Mouse (Mus musculus) heart, embryonic 12.5 days (tissue): ENCODE data around the gene Tbccd1. TPM values are rescaled to one million over a fixed set of nuclear protein-coding genes. Genes with fewer than 3 reads are reported as not detected.

Source experiments
- ATAC-seq: fragments of 200-750 bp; cut with Nextera tagmentation; 2 replicates; pipeline ENCODE4 v1.8.0; 2017; ENCODE audit warnings: moderate TSS enrichment, moderate library complexity; ENCODE audit not compliant: insufficient number of reproducible peaks, low FRiP score
- H3K27ac ChIP-seq: fragments of 300-500 bp; sonication (generic); 2 replicates; pipeline ENCODE4 v1.5.1; 2016; ENCODE audit warnings: mild to moderate bottlenecking, moderate library complexity; ENCODE audit not compliant: poor library complexity, severe bottlenecking
- H3K27me3 ChIP-seq: fragments of 300-500 bp; sonication (generic); replicated peaks from 2 replicates; pipeline ENCODE4 v1.6.1; 2016; ENCODE audit warnings: mild to moderate bottlenecking, moderate library complexity
- H3K36me3 ChIP-seq: fragments of 300-500 bp; sonication (generic); 2 replicates; pipeline ENCODE4 v1.6.1; 2016; ENCODE audit warnings: mild to moderate bottlenecking, moderate library complexity
- H3K4me1 ChIP-seq: fragments of 300-500 bp; sonication (generic); replicated peaks from 2 replicates; pipeline ENCODE4 v1.6.1; 2016; ENCODE audit warnings: mild to moderate bottlenecking
- H3K4me2 ChIP-seq: fragments of 300-500 bp; sonication (generic); 2 replicates; pipeline ENCODE4 v1.6.1; 2016; ENCODE audit warnings: mild to moderate bottlenecking, moderate library complexity
- H3K4me3 ChIP-seq: fragments of 300-500 bp; sonication (generic); 2 replicates; pipeline ENCODE4 v1.5.1; 2016; ENCODE audit warnings: mild to moderate bottlenecking
- H3K9ac ChIP-seq: fragments of 300-500 bp; sonication (generic); 2 replicates; pipeline ENCODE4 v1.6.1; 2016; ENCODE audit warnings: mild to moderate bottlenecking, moderate library complexity
- H3K9me3 ChIP-seq: fragments of 300-500 bp; sonication (generic); replicated peaks from 2 replicates; pipeline ENCODE4 v1.6.1; 2016; ENCODE audit warnings: mild to moderate bottlenecking, moderate library complexity
- WGBS: fragments of 180-500 bp; shearing (Covaris S2); methylation state at CpG from one replicate; pipeline ENCODE4 v1.1.7; 2016; 5-methylcytosine and 5-hydroxymethylcytosine counted together
- polyA plus RNA-seq: library from polyadenylated mRNA; unstranded; fragments of >200 nt; fragmentation: Nextera tagmentation; extraction: Ambion mirVana; gene quantifications from 2 replicates; pipeline ENCODE4 v1.2.1, GENCODE M21; 2016

Gene Tbccd1
- polyA plus RNA-seq, 1 experiment from 2014 or later: 19.2 TPM

- no peaks in the 10 kb centered on the region for H3K9me3 ChIP-seq
- H3K27ac ChIP-seq: no peak overlapping the region
- 62% methylated on average over 3 of the region's 3 CpGs for WGBS
- peaks cover 3% of the 10 kb centered on the region; the same call in 1 of the 2 replicates for H3K27me3 ChIP-seq
- no peak overlapping the region for H3K9ac ChIP-seq
- no peak for ATAC-seq
- H3K36me3 ChIP-seq: no peaks in the 10 kb centered on the region
- H3K4me2 ChIP-seq: no peak overlapping the region
- no peak overlapping the region for H3K4me3 ChIP-seq
- H3K4me1 ChIP-seq: no peaks in the 10 kb centered on the region; the same call in 1 of the 2 replicates
Observed at GRCm38 (mm10) chr16:22886726-22887125, 29.3 kb upstream of the Tbccd1 start.

GRCm38 (mm10) chr16:22885356-22885755, 27.9 kb upstream of the Tbccd1 start:
- H3K27ac ChIP-seq: no peak overlapping the region
- H3K9me3 ChIP-seq: no peaks in the 10 kb centered on the region
- H3K4me3 ChIP-seq: no peak overlapping the region
- WGBS: 32% methylated on average over 4 of the region's 4 CpGs
- no peak overlapping the region for H3K4me2 ChIP-seq
- ATAC-seq: no peak
- H3K36me3 ChIP-seq: no peaks in the 10 kb centered on the region
- H3K27me3 ChIP-seq: peaks cover 3% of the 10 kb centered on the region; the same call in 1 of the 2 replicates
- peaks cover 6% of the 10 kb centered on the region; the same call in 1 of the 2 replicates for H3K4me1 ChIP-seq
- H3K9ac ChIP-seq: no peak overlapping the region

DNA sequence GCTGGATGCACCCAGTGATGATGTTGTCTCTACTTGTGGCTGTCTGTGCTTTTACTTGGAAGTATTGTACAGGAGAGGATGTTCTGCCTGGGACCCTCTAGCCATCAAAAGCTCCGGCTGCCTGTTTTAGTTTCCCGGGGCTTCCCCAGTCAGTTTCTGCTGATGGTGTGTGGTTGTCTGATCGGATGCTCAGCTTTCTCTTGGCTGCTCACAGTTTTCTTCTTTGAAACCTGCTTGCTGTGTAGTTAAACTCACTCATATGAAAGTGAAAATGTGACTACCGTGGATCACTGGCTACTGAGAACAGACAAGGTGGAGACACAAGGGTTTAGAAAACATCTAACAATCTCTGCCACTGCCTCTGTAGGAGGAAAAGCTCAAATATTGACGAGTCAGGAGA, 26.0 kb upstream of the Tbccd1 start:
- H3K4me1 ChIP-seq: peaks cover 6% of the 10 kb centered on the region; the same call in 1 of the 2 replicates
- H3K36me3 ChIP-seq: no peaks in the 10 kb centered on the region
- WGBS: 70% methylated on average over 5 of the region's 5 CpGs
- H3K27ac ChIP-seq: no peak overlapping the region
- H3K4me2 ChIP-seq: no peak overlapping the region
- no peaks in the 10 kb centered on the region for H3K9me3 ChIP-seq
- ATAC-seq: no peak
- H3K4me3 ChIP-seq: no peak overlapping the region
- no peak overlapping the region for H3K9ac ChIP-seq
- H3K27me3 ChIP-seq: 0 out of 2 replicates have a peak, but pooled peaks cover 3% of the 10 kb centered on the region

DNA sequence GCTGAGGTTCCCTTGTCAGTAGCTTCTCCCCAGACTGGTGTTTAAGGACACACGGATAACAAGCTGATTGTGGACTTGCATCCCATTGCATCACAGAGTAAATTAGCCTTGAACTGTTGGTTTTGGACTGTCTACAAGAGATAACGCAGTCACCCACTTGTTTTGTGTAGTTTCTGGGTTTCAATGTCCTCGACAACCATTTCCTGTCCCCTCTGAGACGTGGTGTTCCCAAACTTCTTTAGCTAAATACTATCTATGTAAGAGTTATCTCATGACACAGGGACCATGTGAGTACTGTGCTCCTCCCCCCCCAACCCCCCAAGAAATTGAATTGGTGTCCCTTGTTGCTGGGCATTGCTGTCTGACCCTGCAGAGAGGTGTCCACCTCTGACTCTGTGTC, 24.0 kb upstream of the Tbccd1 start:
- 43% methylated on average over 4 of the region's 4 CpGs for WGBS
- ATAC-seq: no peak
- no peak overlapping the region for H3K9ac ChIP-seq

DNA sequence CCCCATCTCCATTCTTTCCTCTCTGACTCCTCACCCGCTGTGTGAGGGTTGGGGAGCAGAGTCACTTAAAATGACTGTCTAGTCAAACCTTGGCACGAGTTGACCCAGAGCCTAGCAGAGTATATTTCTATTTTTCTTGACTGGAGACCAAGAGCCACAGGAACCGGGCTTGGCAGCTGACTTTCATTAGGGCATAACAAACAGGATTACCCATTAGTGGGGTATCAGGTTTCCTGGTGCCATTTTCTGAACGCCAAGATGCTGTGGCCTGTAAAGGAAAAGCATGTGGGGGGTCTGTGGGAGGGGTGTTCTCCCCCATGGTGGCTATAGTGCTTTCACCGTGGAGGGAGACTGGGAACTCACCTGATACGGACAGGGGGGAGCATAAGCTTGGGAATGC, 23.4 kb upstream of the Tbccd1 start:
- Histone ChIP-seq H3K27me3 (no peaks in the 10 kb centered on the region), H3K9me3 (no peaks in the 10 kb centered on the region), H3K4me1 (peaks cover 6% of the 10 kb centered on the region; the same call in 1 of the 2 replicates), H3K4me2 (no peak overlapping the region), H3K27ac (no peak overlapping the region), H3K9ac (no peak overlapping the region), H3K36me3 (no peaks in the 10 kb centered on the region), H3K4me3 (no peak overlapping the region)
- WGBS: 33% methylated on average over 6 of the region's 6 CpGs
- ATAC-seq: no peak

More for the DNA sequence above, 24.0 kb upstream of the Tbccd1 start:
- Histone ChIP-seq H3K9me3 (no peaks in the 10 kb centered on the region), H3K4me3 (no peak overlapping the region), H3K4me1 (peaks cover 6% of the 10 kb centered on the region; the same call in 1 of the 2 replicates), H3K36me3 (no peaks in the 10 kb centered on the region), H3K27ac (no peak overlapping the region), H3K4me2 (no peak overlapping the region), H3K27me3 (no peaks in the 10 kb centered on the region)

- Histone ChIP-seq H3K9me3 (no peaks in the 10 kb centered on the region), H3K27ac (no peak overlapping the region; the same call in 1 of the 2 replicates), H3K4me2 (no peak overlapping the region), H3K9ac (no peak overlapping the region), H3K27me3 (no peaks in the 10 kb centered on the region), H3K4me3 (no peak overlapping the region), H3K4me1 (peaks cover 6% of the 10 kb centered on the region; the same call in 1 of the 2 replicates), H3K36me3 (no peaks in the 10 kb centered on the region)
- WGBS: 56% methylated on average over 7 of the region's 7 CpGs
- no peak for ATAC-seq
Observed at GRCm38 (mm10) chr16:22879945-22880595, 22.6 kb upstream of the Tbccd1 start.

GRCm38 (mm10) chr16:22878716-22879115, 21.2 kb upstream of the Tbccd1 start:
- H3K27ac ChIP-seq: no peak overlapping the region
- no peaks in the 10 kb centered on the region for H3K9me3 ChIP-seq
- peaks cover 6% of the 10 kb centered on the region; the same call in 1 of the 2 replicates for H3K4me1 ChIP-seq
- H3K9ac ChIP-seq: no peak overlapping the region
- no peak overlapping the region for H3K4me2 ChIP-seq
- H3K27me3 ChIP-seq: no peaks in the 10 kb centered on the region
- WGBS: 74% methylated on average over 7 of the region's 7 CpGs
- no peaks in the 10 kb centered on the region for H3K36me3 ChIP-seq
- H3K4me3 ChIP-seq: no peak overlapping the region
- no peak for ATAC-seq

DNA sequence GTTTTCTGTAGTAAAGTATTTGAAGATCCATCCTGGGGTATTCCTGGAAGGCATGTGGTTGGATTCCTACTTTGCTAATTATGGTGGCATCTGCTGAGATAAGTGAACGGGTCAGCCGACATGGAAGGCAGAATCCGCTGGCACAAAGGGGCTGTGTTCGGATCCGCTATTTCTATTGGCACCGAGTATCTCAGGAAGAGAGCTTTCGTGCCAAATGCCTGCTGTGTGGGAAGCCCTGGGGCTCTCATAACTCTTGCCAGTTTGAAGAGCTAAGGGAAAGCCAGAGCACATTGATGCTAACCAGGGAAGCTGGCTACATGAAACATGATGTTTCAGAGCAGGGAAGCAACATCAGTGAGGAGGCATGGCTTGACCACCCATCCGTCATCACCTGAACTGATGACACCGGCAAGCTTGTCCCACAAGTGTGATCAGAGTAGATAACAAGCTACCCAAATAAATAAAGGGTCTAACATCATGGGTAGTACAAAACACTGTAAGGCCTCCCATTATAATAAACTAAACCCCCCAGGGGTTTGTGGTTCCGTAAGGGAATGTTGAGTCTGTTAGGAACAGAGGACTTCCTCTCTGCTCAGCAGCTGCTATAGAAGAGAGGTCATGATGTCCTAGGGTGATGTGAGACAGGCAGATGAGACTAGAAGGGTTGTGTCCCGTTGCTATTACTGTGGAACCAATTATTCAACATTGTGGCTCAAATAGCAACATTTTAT, 20.4 kb upstream of the Tbccd1 start:
- Histone ChIP-seq H3K9ac (no peak overlapping the region), H3K27me3 (no peaks in the 10 kb centered on the region), H3K4me3 (no peak overlapping the region), H3K4me1 (peaks cover 6% of the 10 kb centered on the region; the same call in 1 of the 2 replicates), H3K4me2 (no peak overlapping the region), H3K9me3 (no peaks in the 10 kb centered on the region), H3K27ac (no peak overlapping the region), H3K36me3 (peaks cover 4% of the 10 kb centered on the region)
- ATAC-seq: no peak
- WGBS: 70% methylated on average over 11 of the region's 11 CpGs

DNA sequence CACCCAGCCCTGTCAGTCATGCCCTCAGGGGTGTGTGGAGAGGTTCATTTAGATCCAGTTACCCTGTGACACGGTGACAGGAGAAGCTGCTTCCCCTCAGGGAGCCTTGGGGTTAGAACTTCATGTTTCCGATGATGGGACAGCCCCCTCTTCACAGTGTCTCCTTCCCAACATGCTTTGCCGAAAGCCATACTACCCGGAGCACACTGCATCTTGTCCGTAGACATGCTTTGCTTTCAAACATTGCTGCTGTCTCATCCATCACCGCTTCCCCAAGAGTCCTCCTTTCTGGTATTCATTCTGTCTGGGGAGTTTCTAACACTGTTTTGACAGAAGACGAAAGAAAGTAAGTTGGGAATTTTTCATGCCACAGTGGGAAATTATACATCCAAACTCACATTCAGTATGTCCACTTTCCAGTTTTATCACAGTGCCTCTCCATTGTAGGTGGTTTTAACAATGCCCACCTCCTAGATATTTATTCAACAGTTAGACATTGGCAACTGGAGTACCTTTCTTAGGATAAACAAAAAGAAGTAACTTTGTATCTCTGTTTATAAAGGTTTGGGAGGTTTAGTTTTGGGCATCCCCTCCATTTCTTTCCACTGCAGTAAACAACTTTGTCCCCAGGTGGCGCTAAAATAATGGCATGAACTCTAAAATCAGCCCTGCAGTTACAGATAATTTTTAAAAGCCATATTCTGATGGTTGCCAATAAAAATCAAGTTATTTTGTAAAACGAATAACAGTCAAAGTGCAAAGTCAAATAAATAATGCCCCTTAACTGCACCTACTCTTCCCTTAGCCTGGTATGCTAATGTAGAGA, 19.0 kb upstream of the Tbccd1 start:
- Histone ChIP-seq H3K36me3 (peaks cover 17% of the 10 kb centered on the region), H3K27ac (no peak overlapping the region), H3K4me3 (no peak overlapping the region), H3K4me1 (peaks cover 5% of the 10 kb centered on the region; the same call in 1 of the 2 replicates), H3K9me3 (no peaks in the 10 kb centered on the region), H3K27me3 (no peaks in the 10 kb centered on the region), H3K9ac (no peak overlapping the region), H3K4me2 (no peak overlapping the region)
- WGBS: 46% methylated on average over 9 of the region's 9 CpGs
- ATAC-seq: no peak

- H3K4me2 ChIP-seq: no peak overlapping the region
- no peak overlapping the region for H3K27ac ChIP-seq
- no peaks in the 10 kb centered on the region for H3K27me3 ChIP-seq
- no peak overlapping the region for H3K9ac ChIP-seq
- 56% methylated on average over 4 of the region's 4 CpGs for WGBS
- no peak overlapping the region for H3K4me3 ChIP-seq
- H3K4me1 ChIP-seq: no peaks in the 10 kb centered on the region
- no peaks in the 10 kb centered on the region for H3K9me3 ChIP-seq
- H3K36me3 ChIP-seq: peaks cover 47% of the 10 kb centered on the region
- ATAC-seq: no peak
Observed at GRCm38 (mm10) chr16:22873369-22873768, 15.9 kb upstream of the Tbccd1 start.

DNA sequence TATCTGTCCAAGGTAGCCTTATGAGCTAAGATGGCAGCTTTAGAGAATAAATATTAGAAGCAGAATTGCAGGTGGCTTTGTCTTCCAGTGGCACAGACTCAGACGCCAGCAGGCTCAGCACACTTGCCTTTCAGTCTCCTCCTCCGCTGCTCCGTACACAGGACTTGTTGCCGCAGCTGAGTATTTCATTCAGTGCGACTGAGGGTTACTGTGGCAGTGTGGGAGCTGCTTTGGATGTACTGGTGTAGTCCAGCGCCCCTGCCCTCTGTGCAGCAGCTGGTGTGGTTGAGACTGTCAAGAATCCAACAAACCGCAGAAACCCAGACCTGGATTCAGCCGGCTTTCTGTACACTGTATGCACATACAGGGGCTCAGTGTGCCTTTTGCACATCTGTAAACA, 14.9 kb upstream of the Tbccd1 start:
- Histone ChIP-seq H3K4me2 (no peak overlapping the region), H3K4me3 (no peak overlapping the region), H3K36me3 (peaks cover 56% of the 10 kb centered on the region), H3K27me3 (no peaks in the 10 kb centered on the region), H3K9ac (no peak overlapping the region), H3K27ac (no peak overlapping the region), H3K9me3 (no peaks in the 10 kb centered on the region), H3K4me1 (no peaks in the 10 kb centered on the region)
- ATAC-seq: no peak
- 93% methylated on average over 8 of the region's 8 CpGs for WGBS
